Mouse (Mus musculus): ENCODE measurements around the gene Akap2. TPM values are rescaled to one million over a fixed set of nuclear protein-coding genes. Genes with fewer than 3 reads are reported as not detected.

The Akap2 gene
- 0.19 and 0.64 TPM in 2 replicates for total RNA-seq (2023)

GRCm38 (mm10) chr4:57717354-57717753 lies at the start of gene Akap2:
Gene Akap2, plus strand, starts transcription at chr4:57717657.

GRCm38 (mm10) chr4:57916201-57916661 lies 198.8 kb downstream of the Akap2 start, which contains the start of gene D630039A03Rik:
Gene D630039A03Rik, minus strand, starts transcription at chr4:57916297.

Other genes starting within 250 kb of the Akap2 start
- gene Pakap, start 149.5 kb upstream of the Akap2 start, total RNA-seq (2023) = 0.13 and 0.18 TPM in 2 replicates
- gene D630039A03Rik, start 198.6 kb downstream of the Akap2 start, total RNA-seq (2023) = not detected in 2 replicates
- 410 and 424 TPM in 2 replicates for gene Txn1, start 238.8 kb downstream of the Akap2 start, total RNA-seq (2023)

Measured in neutrophil, adult 65 days (primary cell).